Mouse (Mus musculus) ES-Bruce4 (cell line): Measurements from ENCODE around the gene Pgap1. TPM values are rescaled to one million over a fixed set of nuclear protein-coding genes. Genes with fewer than 3 reads are reported as not detected.
A peak's percentile ranks its signal among the peaks of the same experiment; 100 is the strongest.

Source experiments
- H3K27ac ChIP-seq: 2 replicates; pipeline ENCODE4 v1.5.1; 2012; ENCODE audit warnings: low read length, inconsistent platforms; ENCODE audit not compliant: insufficient read depth
- H3K27me3 ChIP-seq: 2 replicates; pipeline ENCODE4 v1.6.1; 2012; ENCODE audit warnings: mild to moderate bottlenecking, low read length, inconsistent platforms; ENCODE audit not compliant: control insufficient read depth, poor library complexity, insufficient read depth, severe bottlenecking
- H3K36me3 ChIP-seq: 2 replicates; pipeline ENCODE4 v1.6.1; 2012; ENCODE audit warnings: inconsistent platforms, mild to moderate bottlenecking, low read length, moderate library complexity; ENCODE audit not compliant: control insufficient read depth, poor library complexity, insufficient read depth, severe bottlenecking
- H3K4me1 ChIP-seq: one replicate; pipeline ENCODE4 v1.8.1; 2011; ENCODE audit warnings: low read length; ENCODE audit not compliant: control insufficient read depth, insufficient read depth
- H3K4me3 ChIP-seq: 2 replicates; pipeline ENCODE4 v1.5.1; 2011; ENCODE audit warnings: low read depth, mild to moderate bottlenecking, low read length
- H3K9ac ChIP-seq: 2 replicates; pipeline ENCODE4 v1.6.1; 2012; ENCODE audit warnings: low read depth, mild to moderate bottlenecking, inconsistent platforms; ENCODE audit not compliant: poor library complexity, severe bottlenecking
- H3K9me3 ChIP-seq: replicated peaks from 2 replicates; pipeline ENCODE4 v1.6.1; 2012; ENCODE audit warnings: mild to moderate bottlenecking, low read length, inconsistent platforms; ENCODE audit not compliant: control insufficient read depth, poor library complexity, insufficient read depth, severe bottlenecking
- CTCF ChIP-seq: IDR thresholded peaks from one replicate; pipeline ENCODE4 v1.8.1; 2011; ENCODE audit warnings: low read depth, low read length
- EP300 ChIP-seq: IDR thresholded peaks from 2 replicates; pipeline ENCODE4 v1.6.1; 2011; ENCODE audit warnings: low read depth, low read length; ENCODE audit not compliant: insufficient read depth
- POLR2A ChIP-seq: IDR thresholded peaks from one replicate; pipeline ENCODE4 v1.8.1; 2011; ENCODE audit warnings: low read length; ENCODE audit not compliant: insufficient read depth
- polyA plus RNA-seq: library from polyadenylated mRNA; stranded (reverse); fragments of >200 nt; gene quantifications from 2 replicates; pipeline ENCODE4 v1.2.4, GENCODE M21; 2011; ENCODE audit warnings: low read depth; ENCODE audit not compliant: missing spikeins, insufficient read depth, insufficient read length

Gene Pgap1
- polyA plus RNA-seq, 1 experiment = 15.9 TPM

DNA sequence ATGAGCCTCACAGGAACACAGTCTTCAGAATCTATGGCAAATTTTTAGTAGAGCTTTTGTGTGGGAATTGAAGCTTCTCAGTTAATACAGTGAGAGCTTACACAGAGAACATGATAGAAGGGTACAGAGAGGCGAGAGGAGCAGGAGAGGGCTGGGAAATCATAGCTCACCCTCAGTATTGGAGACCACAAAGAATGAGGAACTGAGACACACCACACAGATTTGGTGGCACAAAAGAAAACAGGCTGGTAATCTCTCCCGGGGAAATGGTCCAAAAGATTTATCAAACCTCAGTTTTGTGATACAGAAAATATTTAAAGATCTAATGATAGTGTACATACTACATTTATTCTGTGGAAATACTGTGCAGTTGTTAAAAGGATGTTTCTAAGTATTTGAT is 11.6 kb upstream of the Pgap1 start:
- no peak overlapping the region for H3K27ac ChIP-seq
- H3K4me3 ChIP-seq = no peak overlapping the region
- H3K4me1 ChIP-seq = no peaks in the 10 kb centered on the region
- no peak for TF ChIP-seq EP300
- no peak for TF ChIP-seq CTCF
- no peak for TF ChIP-seq POLR2A
- no peaks in the 10 kb centered on the region for H3K36me3 ChIP-seq
- H3K9me3 ChIP-seq = no peaks in the 10 kb centered on the region
- H3K9ac ChIP-seq = no peak overlapping the region
- no peaks in the 10 kb centered on the region for H3K27me3 ChIP-seq

DNA sequence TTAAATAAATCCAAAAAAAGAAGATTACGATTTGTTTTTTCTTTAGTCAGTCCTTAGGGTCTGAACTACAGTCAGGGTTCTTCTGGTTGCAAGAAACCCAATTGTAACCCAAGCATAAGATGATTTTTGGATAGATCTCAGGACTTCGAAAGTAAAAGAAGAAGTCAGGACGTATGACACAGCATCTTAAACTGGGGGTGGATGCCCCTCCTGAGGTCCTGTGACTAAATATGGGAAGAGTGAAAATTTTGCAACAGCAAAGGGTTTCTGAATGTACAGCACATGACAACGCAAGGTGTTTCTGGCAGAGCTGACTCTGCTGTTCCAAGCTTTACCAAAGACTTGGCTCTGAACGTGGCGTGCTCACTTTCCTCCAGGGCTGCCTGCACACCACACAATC is 6.4 kb upstream of the Pgap1 start:
- no peak overlapping the region for H3K4me3 ChIP-seq
- H3K9me3 ChIP-seq = no peaks in the 10 kb centered on the region
- no peak overlapping the region for H3K9ac ChIP-seq
- no peaks in the 10 kb centered on the region for H3K36me3 ChIP-seq
- no peak overlapping the region for H3K27ac ChIP-seq
- H3K4me1 ChIP-seq = no peaks in the 10 kb centered on the region
- no peaks in the 10 kb centered on the region; the same call in 1 of the 2 replicates for H3K27me3 ChIP-seq
- TF ChIP-seq CTCF (no peak), POLR2A (no peak), EP300 (no peak)

DNA sequence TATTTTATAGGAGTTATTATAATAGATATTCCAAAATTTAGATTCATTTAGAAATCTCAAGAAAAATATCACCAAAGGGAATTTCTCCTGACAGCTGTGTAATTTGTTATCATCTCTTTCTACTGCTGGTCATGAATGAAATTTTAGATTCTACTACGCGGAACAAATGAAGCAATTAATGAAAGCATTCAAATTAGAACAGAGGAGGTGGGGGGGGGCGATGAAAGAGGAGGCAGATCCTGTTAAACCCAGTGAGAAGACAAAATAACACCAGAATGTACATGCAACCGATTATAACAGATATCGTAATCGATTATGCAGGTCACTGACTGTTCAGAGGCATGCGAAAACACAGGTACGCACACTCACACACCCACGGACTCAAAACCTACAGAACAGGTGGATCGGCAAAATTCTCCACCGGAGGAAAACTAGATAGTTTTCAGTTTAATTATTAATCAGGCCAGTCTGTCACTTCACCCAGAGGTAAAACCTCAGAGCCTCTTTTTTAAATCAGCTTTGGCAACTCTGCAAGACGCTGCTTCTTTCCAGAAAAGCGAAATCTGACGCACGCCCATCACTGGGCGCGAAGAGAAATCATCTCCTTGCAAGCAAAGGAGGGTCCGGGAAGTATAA is 780 bp downstream of the Pgap1 start:
- peak overlapping the region; percentile 72 for H3K9ac ChIP-seq
- no peaks in the 10 kb centered on the region; the same call in 1 of the 2 replicates for H3K27me3 ChIP-seq
- TF ChIP-seq EP300 (no peak), CTCF (no peak), POLR2A (no peak)
- no peak overlapping the region for H3K27ac ChIP-seq
- H3K4me1 ChIP-seq = peaks cover 4% of the 10 kb centered on the region
- H3K9me3 ChIP-seq = no peaks in the 10 kb centered on the region
- H3K36me3 ChIP-seq = no peaks in the 10 kb centered on the region
- H3K4me3 ChIP-seq = peak overlapping the region; percentile 95

DNA sequence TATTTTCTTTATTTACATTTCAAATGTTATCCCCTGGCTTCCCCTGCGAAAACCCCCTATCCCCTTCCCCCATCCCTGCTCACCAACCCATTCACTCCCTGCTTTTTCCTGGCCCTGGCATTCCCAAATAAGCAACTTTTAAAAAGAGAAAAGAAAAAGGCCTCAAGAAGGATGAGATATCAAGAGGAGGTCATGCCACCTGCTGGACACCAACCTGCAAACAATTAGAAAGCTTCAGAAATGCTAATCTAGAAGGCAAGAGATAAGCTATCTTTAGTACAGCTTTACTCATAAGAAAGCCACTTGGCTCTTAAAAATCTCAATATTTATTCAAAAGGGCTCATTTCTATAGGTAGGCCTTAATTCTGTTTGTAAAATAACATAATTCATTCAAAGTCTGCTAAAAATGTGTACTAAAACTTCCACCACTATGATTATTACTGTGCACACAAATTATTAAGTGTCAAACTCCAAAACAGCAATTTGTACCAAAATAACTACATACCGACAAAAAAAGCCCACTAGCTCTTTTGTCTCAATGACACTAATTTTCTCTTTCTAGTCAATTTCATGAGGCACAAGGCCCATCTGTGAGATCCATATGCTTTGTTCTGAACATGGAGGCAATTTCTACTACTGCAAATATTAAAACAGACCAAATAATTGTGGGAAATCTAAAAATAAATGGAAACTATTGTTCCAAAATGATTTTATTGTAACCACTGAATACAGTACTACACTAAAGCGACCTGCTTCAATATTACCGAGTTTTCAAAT is 1.9 kb downstream of the Pgap1 start:
- TF ChIP-seq EP300 (no peak), CTCF (no peak), POLR2A (no peak)
- Histone ChIP-seq H3K36me3 (no peaks in the 10 kb centered on the region), H3K4me1 (peaks cover 4% of the 10 kb centered on the region), H3K27ac (no peak overlapping the region), H3K9ac (no peak overlapping the region), H3K27me3 (no peaks in the 10 kb centered on the region; the same call in 1 of the 2 replicates), H3K4me3 (no peak overlapping the region), H3K9me3 (no peaks in the 10 kb centered on the region)

DNA sequence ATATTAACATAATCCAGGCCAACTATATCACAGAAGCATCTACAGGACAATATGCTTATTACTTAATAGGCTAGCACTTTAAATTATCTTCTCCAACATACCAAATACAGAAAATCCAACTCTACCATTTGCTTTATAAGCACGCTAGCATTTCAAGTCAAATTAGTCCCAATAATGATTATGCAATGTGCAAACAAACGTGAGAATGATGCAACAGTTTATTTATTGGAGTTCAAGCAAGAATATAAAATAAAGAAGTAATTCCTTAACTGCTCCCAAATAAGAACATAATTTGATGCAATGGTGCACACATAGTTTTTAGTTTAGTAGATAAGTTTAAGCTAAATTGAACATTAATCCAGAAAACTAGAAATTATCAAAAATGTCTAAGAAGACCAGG is 4.9 kb downstream of the Pgap1 start:
- peaks cover 4% of the 10 kb centered on the region for H3K36me3 ChIP-seq
- no peak overlapping the region for H3K27ac ChIP-seq
- H3K9ac ChIP-seq = no peak overlapping the region
- H3K9me3 ChIP-seq = no peaks in the 10 kb centered on the region
- TF ChIP-seq POLR2A = no peak
- TF ChIP-seq EP300 = no peak
- no peak for TF ChIP-seq CTCF
- H3K4me1 ChIP-seq = peaks cover 2% of the 10 kb centered on the region
- no peak overlapping the region for H3K4me3 ChIP-seq
- H3K27me3 ChIP-seq = no peaks in the 10 kb centered on the region; the same call in 1 of the 2 replicates

DNA sequence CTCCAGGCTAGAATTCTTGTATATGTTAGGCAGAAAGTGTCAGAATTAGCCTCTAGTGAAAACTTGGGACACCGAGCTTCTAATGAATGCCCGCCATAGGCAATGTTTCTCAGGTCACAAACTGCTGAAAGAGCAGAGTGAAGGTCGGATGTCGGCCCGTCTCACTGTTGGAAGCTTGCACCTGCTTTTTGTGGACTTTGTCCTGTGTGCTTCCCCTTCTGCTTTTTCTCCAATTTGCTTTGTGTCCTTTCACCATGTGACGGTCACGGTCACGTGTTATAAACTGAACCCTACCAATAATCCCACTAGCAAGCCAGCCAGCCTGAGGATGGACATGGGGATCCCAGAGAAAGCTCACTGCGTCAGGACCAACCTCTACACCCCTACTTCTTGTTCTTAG is 12.3 kb downstream of the Pgap1 start:
- Histone ChIP-seq H3K4me1 (no peaks in the 10 kb centered on the region), H3K27ac (no peak overlapping the region), H3K4me3 (no peak overlapping the region), H3K9me3 (no peaks in the 10 kb centered on the region), H3K27me3 (no peaks in the 10 kb centered on the region), H3K9ac (no peak overlapping the region), H3K36me3 (peaks cover 2% of the 10 kb centered on the region)
- TF ChIP-seq EP300 (no peak), CTCF (no peak), POLR2A (no peak)
